In genomic region chr9:26999461-27000395, GRCm38 (mm10) we compare ENCODE assay signal across 8 mouse cellular contexts. TPM values are rescaled to one million over a fixed set of nuclear protein-coding genes. Genes with fewer than 3 reads are reported as not detected.
DNase-seq lines count a peak whose midpoint lies in the region; ATAC-seq and TF ChIP-seq lines count a peak whose summit lies in the region.

TSS of gene Acad8 (minus strand) at chr9:26999566.
TSS of gene Thyn1 (plus strand) at chr9:26999710.

- peak within 1 kb of the TSS; percentile 78 for H3K9ac ChIP-seq in heart, embryonic 15.5 days
- H3K9ac ChIP-seq in liver, embryonic 14.5 days (replicated peaks): peak within 1 kb of the TSS; percentile 80
- H3K9ac ChIP-seq in neural tube, embryonic 11.5 days (ENCODE audit: low read length): peak within 1 kb of the TSS; percentile 84
- peak within 1 kb of the TSS; percentile 84 for H3K9ac ChIP-seq in stomach, postnatal 0 days (ENCODE audit: low read length)

- DNase-seq in CD8-positive naive resting alpha-beta T cell, adult 2 months (ENCODE audit: low read depth in 2 of 2, low spot score in 2 of 2): peak; percentile 86 to 90
- peak; percentile 95 for DNase-seq in c-Kit-positive CD71-negative TER-119-negative erythroid progenitor cells, embryonic 14.5 days (ENCODE audit: low read depth)
- DNase-seq in forebrain, embryonic 10.5 days (ENCODE audit: extremely low spot score, low spot score): peak; percentile 97
- peak; percentile 98 to 99 for DNase-seq in kidney, postnatal 25 days
- DNase-seq in liver, embryonic 14.5 days (ENCODE audit: low read depth in 3 of 3, low spot score in 3 of 3): peak; percentile 91 to 95 (median 93)
- DNase-seq in neural tube, embryonic 11.5 days (ENCODE audit: low spot score): peak; percentile 96
- peak; percentile 97 for DNase-seq in stomach, postnatal 0 days (ENCODE audit: low spot score)

- H3K4me2 ChIP-seq in heart, embryonic 15.5 days: peak within 1 kb of the TSS; percentile 83
- peak within 1 kb of the TSS; percentile 94 for H3K4me2 ChIP-seq in liver, embryonic 14.5 days (ENCODE audit: low read depth)
- peak within 1 kb of the TSS; percentile 78 for H3K4me2 ChIP-seq in neural tube, embryonic 11.5 days (ENCODE audit: low read depth)
- peak within 1 kb of the TSS; percentile 95 for H3K4me2 ChIP-seq in stomach, postnatal 0 days (replicated peaks; ENCODE audit: low read depth)

- peaks cover 33% of the 10 kb centered on the region for H3K4me1 ChIP-seq in forebrain, embryonic 10.5 days
- peaks cover 11% of the 10 kb centered on the region for H3K4me1 ChIP-seq in heart, embryonic 15.5 days (replicated peaks)
- H3K4me1 ChIP-seq in liver, embryonic 14.5 days (replicated peaks; ENCODE audit: control insufficient read depth in 2 of 2, insufficient read depth in 2 of 2, low read length in 1 of 2): peaks cover 6 to 18% of the 10 kb centered on the region in 2 experiments
- peaks cover 5% of the 10 kb centered on the region; the same call in 1 of the 2 replicates for H3K4me1 ChIP-seq in neural tube, embryonic 11.5 days (ENCODE audit: control insufficient read depth, insufficient read depth, low read length)
- H3K4me1 ChIP-seq in stomach, postnatal 0 days (replicated peaks; ENCODE audit: control insufficient read depth, insufficient read depth): no peaks in the 10 kb centered on the region

- 2% methylated on average over 35 of the region's 35 CpGs for WGBS in forebrain, embryonic 10.5 days
- under 1% methylated on average over 35 of the region's 35 CpGs for WGBS in heart, embryonic 15.5 days
- WGBS in liver, embryonic 14.5 days (ENCODE audit: insufficient replicate concordance): under 1% methylated on average over 35 of the region's 35 CpGs
- 2% methylated on average over 35 of the region's 35 CpGs for WGBS in neural tube, embryonic 11.5 days
- WGBS in stomach, postnatal 0 days: under 1% methylated on average over 35 of the region's 35 CpGs

- ATAC-seq in heart, embryonic 15.5 days (replicated peaks; ENCODE audit: insufficient number of reproducible peaks, insufficient read depth, low FRiP score, low read depth): peak; percentile 99
- peak; percentile 98 for ATAC-seq in liver, embryonic 14.5 days (ENCODE audit: insufficient read depth)
- ATAC-seq in neural tube, embryonic 11.5 days (ENCODE audit: insufficient read depth, low FRiP score, low TSS enrichment): peak; percentile 100
- peak; percentile 100 for ATAC-seq in stomach, postnatal 0 days (ENCODE audit: low FRiP score, low TSS enrichment)

- peak within 1 kb of the TSS; percentile 92 for H3K27ac ChIP-seq in forebrain, embryonic 10.5 days
- peak within 1 kb of the TSS; percentile 31 for H3K27ac ChIP-seq in heart, embryonic 15.5 days
- H3K27ac ChIP-seq in liver, embryonic 14.5 days: no peak within 1 kb of the TSS
- H3K27ac ChIP-seq in neural tube, embryonic 11.5 days (ENCODE audit: low read depth, low read length): no peak within 1 kb of the TSS
- peak within 1 kb of the TSS; percentile 78 for H3K27ac ChIP-seq in stomach, postnatal 0 days (replicated peaks)

- no peak for TF ChIP-seq EP300 in liver, embryonic 14.5 days (IDR thresholded peaks at IDR 0.05; ENCODE audit: low read depth)
- no peak for TF ChIP-seq EP300 in stomach, postnatal 0 days (optimal IDR thresholded peaks at IDR 0.05)

- peak within 1 kb of the TSS; percentile 78 for H3K4me3 ChIP-seq in forebrain, embryonic 10.5 days
- peak within 1 kb of the TSS; percentile 70 for H3K4me3 ChIP-seq in heart, embryonic 15.5 days
- H3K4me3 ChIP-seq in liver, embryonic 14.5 days (ENCODE audit: insufficient read depth in 1 of 2, low read depth in 2 of 2, low read length in 2 of 2): peak within 1 kb of the TSS; percentile 76 to 87
- peak within 1 kb of the TSS; percentile 66 for H3K4me3 ChIP-seq in neural tube, embryonic 11.5 days (ENCODE audit: low read depth, low read length)
- H3K4me3 ChIP-seq in stomach, postnatal 0 days (ENCODE audit: low read depth, low read length): peak within 1 kb of the TSS; percentile 68

- H3K36me3 ChIP-seq in forebrain, embryonic 10.5 days (replicated peaks): peaks cover 31% of the 10 kb centered on the region
- peaks cover 6% of the 10 kb centered on the region for H3K36me3 ChIP-seq in heart, embryonic 15.5 days
- H3K36me3 ChIP-seq in liver, embryonic 14.5 days (replicated peaks; ENCODE audit: control insufficient read depth, insufficient read depth, low read depth): peaks cover 3% of the 10 kb centered on the region; the same call in 1 of the 2 replicates
- no peaks in the 10 kb centered on the region; the same call in 1 of the 2 replicates for H3K36me3 ChIP-seq in neural tube, embryonic 11.5 days (ENCODE audit: control insufficient read depth, insufficient read depth, low read length)
- peaks cover 3% of the 10 kb centered on the region; the same call in 1 of the 2 replicates for H3K36me3 ChIP-seq in stomach, postnatal 0 days (ENCODE audit: control insufficient read depth, insufficient read depth, low read length)

- no peaks in the 10 kb centered on the region for H3K9me3 ChIP-seq in forebrain, embryonic 10.5 days
- no peaks in the 10 kb centered on the region for H3K9me3 ChIP-seq in heart, embryonic 15.5 days (replicated peaks)
- no peaks in the 10 kb centered on the region for H3K9me3 ChIP-seq in liver, embryonic 14.5 days (ENCODE audit: control insufficient read depth, low read length)
- H3K9me3 ChIP-seq in neural tube, embryonic 11.5 days (ENCODE audit: control insufficient read depth, low read length): no peaks in the 10 kb centered on the region
- H3K9me3 ChIP-seq in stomach, postnatal 0 days (ENCODE audit: control insufficient read depth, low read length): no peaks in the 10 kb centered on the region

- no peak for TF ChIP-seq CTCF in liver, embryonic 14.5 days (IDR thresholded peaks at IDR 0.05; ENCODE audit: low read depth)
- no peak; the same call in 1 of the 2 replicates for TF ChIP-seq CTCF in stomach, postnatal 0 days (IDR thresholded peaks at IDR 0.05; ENCODE audit: low read depth)

- H3K27me3 ChIP-seq in forebrain, embryonic 10.5 days (ENCODE audit: poor library complexity, severe bottlenecking): no peaks in the 10 kb centered on the region
- no peaks in the 10 kb centered on the region for H3K27me3 ChIP-seq in heart, embryonic 15.5 days
- H3K27me3 ChIP-seq in liver, embryonic 14.5 days (ENCODE audit: control insufficient read depth, insufficient read depth, low read length): no peaks in the 10 kb centered on the region
- no peaks in the 10 kb centered on the region for H3K27me3 ChIP-seq in neural tube, embryonic 11.5 days (ENCODE audit: control insufficient read depth, insufficient read depth, low read length)
- no peaks in the 10 kb centered on the region for H3K27me3 ChIP-seq in stomach, postnatal 0 days (ENCODE audit: control insufficient read depth, insufficient read depth, low read length)

RNA-seq across cellular contexts. Expression of gene Acad8, which starts in this region (rescaled TPM):
- polyA plus RNA-seq in forebrain, embryonic 10.5 days (2016; fragmentation: Nextera tagmentation; extraction: Ambion mirVana): 44.2 and 46.8 TPM in 2 replicates
- polyA plus RNA-seq in heart, embryonic 15.5 days (2015; fragmentation: Nextera tagmentation; extraction: Ambion mirVana): 42.2 and 42.6 TPM in 2 replicates
- 5.5 and 8.1 TPM in 2 replicates for polyA plus RNA-seq in liver, embryonic 14.5 days (2012; rRNA removed)
- polyA plus RNA-seq in liver, embryonic 14.5 days (2014; fragmentation: Nextera tagmentation; extraction: Ambion mirVana): 8.7 and 11.1 TPM in 2 replicates
- polyA plus RNA-seq in neural tube, embryonic 11.5 days (2014; fragmentation: Nextera tagmentation; extraction: Ambion mirVana): 35.8 and 40.8 TPM in 2 replicates
- polyA plus RNA-seq in stomach, postnatal 0 days (2015; fragmentation: Nextera tagmentation; extraction: Ambion mirVana): 37.8 and 42.9 TPM in 2 replicates

RNA-seq across cellular contexts. Expression of gene Thyn1, which starts in this region (rescaled TPM):
- polyA plus RNA-seq in forebrain, embryonic 10.5 days (2016; fragmentation: Nextera tagmentation; extraction: Ambion mirVana): 173 and 183 TPM in 2 replicates
- polyA plus RNA-seq in heart, embryonic 15.5 days (2015; fragmentation: Nextera tagmentation; extraction: Ambion mirVana): 80.8 and 86.1 TPM in 2 replicates
- 13.7 and 22.6 TPM in 2 replicates for polyA plus RNA-seq in liver, embryonic 14.5 days (2012; rRNA removed)
- polyA plus RNA-seq in liver, embryonic 14.5 days (2014; fragmentation: Nextera tagmentation; extraction: Ambion mirVana): 54.0 and 54.1 TPM in 2 replicates
- 139 and 146 TPM in 2 replicates for polyA plus RNA-seq in neural tube, embryonic 11.5 days (2014; fragmentation: Nextera tagmentation; extraction: Ambion mirVana)
- polyA plus RNA-seq in stomach, postnatal 0 days (2015; fragmentation: Nextera tagmentation; extraction: Ambion mirVana): 94.3 and 106 TPM in 2 replicates

Comparison
In these comparisons a context has a peak if more than half of its experiments do, and no peak if none do; other contexts are left out.
1. H3K27ac ChIP-seq: peak in forebrain, embryonic 10.5 days (single experiment), heart, embryonic 15.5 days (single experiment) and stomach, postnatal 0 days (single experiment); none in liver, embryonic 14.5 days (single experiment) and neural tube, embryonic 11.5 days (single experiment).
2. Peak in every context shown above with its lines, with median percentiles within 50 percentile points of each other: DNase-seq, H3K4me3 ChIP-seq, ATAC-seq, H3K4me2 ChIP-seq and H3K9ac ChIP-seq.